Mouse (Mus musculus): Measurements from ENCODE around the gene Exosc7. TPM values are rescaled to one million over a fixed set of nuclear protein-coding genes. Genes with fewer than 3 reads are reported as not detected.
A peak's percentile ranks its signal among the peaks of the same experiment; 100 is the strongest.

Exosc7 gene
- polyA plus RNA-seq (2016; fragmentation: Nextera tagmentation; extraction: Ambion mirVana) = 166 and 168 TPM in 2 replicates

- Histone ChIP-seq H3K9me3 (no peaks in the 10 kb centered on the region), H3K4me1 (peaks cover 29% of the 10 kb centered on the region), H3K4me3 (peak within 1 kb of the TSS; percentile 97), H3K27me3 (ENCODE audit: poor library complexity, severe bottlenecking) (no peaks in the 10 kb centered on the region), H3K27ac (peak within 1 kb of the TSS; percentile 97), H3K36me3 (replicated peaks) (peaks cover 36% of the 10 kb centered on the region)
- WGBS = under 1% methylated on average over 79 of the region's 79 CpGs
- peak; percentile 85 for DNase-seq (ENCODE audit: extremely low spot score, low spot score)
Observed at GRCm38 (mm10) chr9:123112805-123113521, at the start of gene Exosc7, which contains the start of gene Zdhhc3. TSS of gene Exosc7 (plus strand) at chr9:123113215. TSS of gene Zdhhc3 (minus strand) at chr9:123113205.

- DNase-seq (ENCODE audit: extremely low spot score, low spot score) = no peak
- WGBS = 93% methylated on average over 5 of the region's 5 CpGs
- Histone ChIP-seq H3K4me3 (no peak overlapping the region), H3K27me3 (ENCODE audit: poor library complexity, severe bottlenecking) (no peaks in the 10 kb centered on the region), H3K36me3 (replicated peaks) (peaks cover 100% of the 10 kb centered on the region), H3K4me1 (no peaks in the 10 kb centered on the region), H3K9me3 (no peaks in the 10 kb centered on the region), H3K27ac (no peak overlapping the region)
Observed at GRCm38 (mm10) chr9:123079149-123079548, 33.9 kb upstream of the Exosc7 start.

GRCm38 (mm10) chr9:123080355-123080754 is 32.7 kb upstream of the Exosc7 start:
- Histone ChIP-seq H3K36me3 (replicated peaks) (peaks cover 100% of the 10 kb centered on the region), H3K27me3 (ENCODE audit: poor library complexity, severe bottlenecking) (no peaks in the 10 kb centered on the region), H3K9me3 (no peaks in the 10 kb centered on the region), H3K27ac (no peak overlapping the region), H3K4me1 (no peaks in the 10 kb centered on the region), H3K4me3 (no peak overlapping the region)
- WGBS = 93% methylated on average over 7 of the region's 7 CpGs
- no peak for DNase-seq (ENCODE audit: extremely low spot score, low spot score)

GRCm38 (mm10) chr9:123080796-123081195 is 32.2 kb upstream of the Exosc7 start:
- peaks cover 100% of the 10 kb centered on the region for H3K36me3 ChIP-seq (replicated peaks)
- WGBS = 74% methylated on average over 1 of the region's 1 CpGs

GRCm38 (mm10) chr9:123085373-123085772 is 27.6 kb upstream of the Exosc7 start:
- Histone ChIP-seq H3K4me3 (no peak overlapping the region), H3K9me3 (no peaks in the 10 kb centered on the region)

More at GRCm38 (mm10) chr9:123080796-123081195, 32.2 kb upstream of the Exosc7 start:
- no peaks in the 10 kb centered on the region for H3K9me3 ChIP-seq
- H3K4me3 ChIP-seq = no peak overlapping the region
- H3K4me1 ChIP-seq = no peaks in the 10 kb centered on the region
- no peaks in the 10 kb centered on the region for H3K27me3 ChIP-seq (ENCODE audit: poor library complexity, severe bottlenecking)
- H3K27ac ChIP-seq = no peak overlapping the region
- no peak for DNase-seq (ENCODE audit: extremely low spot score, low spot score)

GRCm38 (mm10) chr9:123087558-123087957 is 25.5 kb upstream of the Exosc7 start:
- no peak for DNase-seq (ENCODE audit: extremely low spot score, low spot score)
- WGBS = 84% methylated on average over 3 of the region's 3 CpGs
- no peak overlapping the region for H3K4me3 ChIP-seq
- H3K36me3 ChIP-seq (replicated peaks) = peaks cover 99% of the 10 kb centered on the region
- no peaks in the 10 kb centered on the region for H3K9me3 ChIP-seq
- no peak overlapping the region for H3K27ac ChIP-seq
- H3K4me1 ChIP-seq = no peaks in the 10 kb centered on the region
- H3K27me3 ChIP-seq (ENCODE audit: poor library complexity, severe bottlenecking) = no peaks in the 10 kb centered on the region

More at GRCm38 (mm10) chr9:123085373-123085772, 27.6 kb upstream of the Exosc7 start:
- peaks cover 100% of the 10 kb centered on the region for H3K36me3 ChIP-seq (replicated peaks)
- no peaks in the 10 kb centered on the region for H3K27me3 ChIP-seq (ENCODE audit: poor library complexity, severe bottlenecking)
- no peak overlapping the region for H3K27ac ChIP-seq
- WGBS = 86% methylated on average over 1 of the region's 1 CpGs
- DNase-seq (ENCODE audit: extremely low spot score, low spot score) = no peak
- H3K4me1 ChIP-seq = no peaks in the 10 kb centered on the region

- no peaks in the 10 kb centered on the region for H3K4me1 ChIP-seq
- no peaks in the 10 kb centered on the region for H3K27me3 ChIP-seq (ENCODE audit: poor library complexity, severe bottlenecking)
- no peak for DNase-seq (ENCODE audit: extremely low spot score, low spot score)
- H3K4me3 ChIP-seq = no peak overlapping the region
- H3K36me3 ChIP-seq (replicated peaks) = peaks cover 93% of the 10 kb centered on the region
- 95% methylated on average over 4 of the region's 4 CpGs for WGBS
- H3K9me3 ChIP-seq = no peaks in the 10 kb centered on the region
- no peak overlapping the region for H3K27ac ChIP-seq
Observed at GRCm38 (mm10) chr9:123090844-123091243, 22.2 kb upstream of the Exosc7 start.

GRCm38 (mm10) chr9:123099631-123100455 is 13.2 kb upstream of the Exosc7 start:
- Histone ChIP-seq H3K4me3 (no peak overlapping the region), H3K9me3 (no peaks in the 10 kb centered on the region), H3K4me1 (no peaks in the 10 kb centered on the region), H3K27ac (no peak overlapping the region), H3K27me3 (ENCODE audit: poor library complexity, severe bottlenecking) (no peaks in the 10 kb centered on the region), H3K36me3 (replicated peaks) (peaks cover 89% of the 10 kb centered on the region)
- DNase-seq (ENCODE audit: extremely low spot score, low spot score) = no peak
- 95% methylated on average over 16 of the region's 16 CpGs for WGBS

GRCm38 (mm10) chr9:123103425-123103824 is 9.6 kb upstream of the Exosc7 start:
- Histone ChIP-seq H3K27ac (no peak overlapping the region), H3K4me3 (no peak overlapping the region), H3K36me3 (replicated peaks) (peaks cover 67% of the 10 kb centered on the region), H3K4me1 (no peaks in the 10 kb centered on the region), H3K9me3 (no peaks in the 10 kb centered on the region), H3K27me3 (ENCODE audit: poor library complexity, severe bottlenecking) (no peaks in the 10 kb centered on the region)
- DNase-seq (ENCODE audit: extremely low spot score, low spot score) = no peak

- Histone ChIP-seq H3K27ac (no peak overlapping the region), H3K4me1 (no peaks in the 10 kb centered on the region), H3K4me3 (no peak overlapping the region), H3K9me3 (no peaks in the 10 kb centered on the region), H3K36me3 (replicated peaks) (peaks cover 67% of the 10 kb centered on the region), H3K27me3 (ENCODE audit: poor library complexity, severe bottlenecking) (no peaks in the 10 kb centered on the region)
- no peak for DNase-seq (ENCODE audit: extremely low spot score, low spot score)
Observed at GRCm38 (mm10) chr9:123104362-123104761, 8.7 kb upstream of the Exosc7 start.

GRCm38 (mm10) chr9:123107186-123107585 is 5.8 kb upstream of the Exosc7 start:
- no peak for DNase-seq (ENCODE audit: extremely low spot score, low spot score)
- Histone ChIP-seq H3K36me3 (replicated peaks) (peaks cover 45% of the 10 kb centered on the region), H3K27me3 (ENCODE audit: poor library complexity, severe bottlenecking) (no peaks in the 10 kb centered on the region), H3K27ac (no peak overlapping the region), H3K4me3 (no peak overlapping the region), H3K4me1 (peaks cover 11% of the 10 kb centered on the region), H3K9me3 (no peaks in the 10 kb centered on the region)
- WGBS = 94% methylated on average over 4 of the region's 4 CpGs

GRCm38 (mm10) chr9:123109188-123109587 is 3.8 kb upstream of the Exosc7 start:
- 93% methylated on average over 7 of the region's 7 CpGs for WGBS
- Histone ChIP-seq H3K27ac (no peak overlapping the region), H3K4me3 (no peak overlapping the region), H3K36me3 (replicated peaks) (peaks cover 31% of the 10 kb centered on the region), H3K9me3 (no peaks in the 10 kb centered on the region), H3K27me3 (ENCODE audit: poor library complexity, severe bottlenecking) (no peaks in the 10 kb centered on the region), H3K4me1 (peaks cover 21% of the 10 kb centered on the region)
- DNase-seq (ENCODE audit: extremely low spot score, low spot score) = no peak

- 68% methylated on average over 8 of the region's 8 CpGs for WGBS
- no peaks in the 10 kb centered on the region for H3K27me3 ChIP-seq (ENCODE audit: poor library complexity, severe bottlenecking)
- no peaks in the 10 kb centered on the region for H3K9me3 ChIP-seq
Observed at GRCm38 (mm10) chr9:123111751-123112221, 1.2 kb upstream of the Exosc7 start.

More at GRCm38 (mm10) chr9:123111751-123112221, 1.2 kb upstream of the Exosc7 start:
- Histone ChIP-seq H3K4me3 (peak overlapping the region; percentile 97), H3K27ac (peak overlapping the region; percentile 97), H3K4me1 (peaks cover 29% of the 10 kb centered on the region), H3K36me3 (replicated peaks) (peaks cover 33% of the 10 kb centered on the region)
- no peak for DNase-seq (ENCODE audit: extremely low spot score, low spot score)
